Mouse (Mus musculus): ENCODE data around the gene Cit. TPM values are rescaled to one million over a fixed set of nuclear protein-coding genes. Genes with fewer than 3 reads are reported as not detected.

Gene Cit
- total RNA-seq, 1 experiment, result 43.4 TPM

- DNase-seq (ENCODE audit: low read depth, low spot score), result no peak
- no peak overlapping the region for H3K4me3 ChIP-seq (ENCODE audit: insufficient read depth in 1 of 2, low read depth in 1 of 2, low read length in 2 of 2, poor library complexity in 1 of 2, severe bottlenecking in 1 of 2)
- no peak overlapping the region for H3K27ac ChIP-seq (ENCODE audit: insufficient read depth, low read depth, low read length, poor library complexity, severe bottlenecking)
- in situ Hi-C loops (cut with MboI; ENCODE audit: low sequenced_read_pairs in 2 of 2, unreplicated experiment in 2 of 2), result no loop called here
- H3K36me3 ChIP-seq (ENCODE audit: control insufficient read depth, insufficient read depth, low read length, poor library complexity, severe bottlenecking), result peaks cover 9% of the 10 kb centered on the region; the same call in 1 of the 2 replicates
- no peak overlapping the region for H3K9ac ChIP-seq (ENCODE audit: insufficient read depth, low read depth, low read length, poor library complexity, severe bottlenecking)
- TF ChIP-seq ZC3H11A (IDR thresholded peaks at IDR 0.05; ENCODE audit: borderline replicate concordance, low read depth, low read length) (no peak), MAFK (IDR thresholded peaks at IDR 0.05; ENCODE audit: insufficient read depth, low read depth, low read length) (no peak), HCFC1 (IDR thresholded peaks at IDR 0.05; ENCODE audit: borderline replicate concordance, insufficient read depth, low read length) (no peak), ZNF384 (IDR thresholded peaks at IDR 0.05; ENCODE audit: low read depth, low read length) (no peak), CHD2 (IDR thresholded peaks at IDR 0.05; ENCODE audit: low read depth, low read length) (no peak)
- H3K4me1 ChIP-seq (ENCODE audit: control insufficient read depth in 2 of 2, insufficient read depth in 2 of 2, low read length in 2 of 2, poor library complexity in 1 of 2), result peaks cover 0 to 12% of the 10 kb centered on the region in 2 experiments; a peak in 2 of 4 replicates
- no peaks in the 10 kb centered on the region for H3K9me3 ChIP-seq (ENCODE audit: control insufficient read depth, insufficient read depth, low read depth, low read length)
These were observed 76.9 kb downstream of the Cit start for GRCm38 (mm10) chr5:115921990-115922389.

GRCm38 (mm10) chr5:115924946-115925345, 79.9 kb downstream of the Cit start:
- Histone ChIP-seq H3K36me3 (ENCODE audit: control insufficient read depth, insufficient read depth, low read length, poor library complexity, severe bottlenecking) (peaks cover 19% of the 10 kb centered on the region), H3K9ac (ENCODE audit: insufficient read depth, low read depth, low read length, poor library complexity, severe bottlenecking) (no peak overlapping the region), H3K27ac (ENCODE audit: insufficient read depth, low read depth, low read length, poor library complexity, severe bottlenecking) (no peak overlapping the region), H3K9me3 (ENCODE audit: control insufficient read depth, insufficient read depth, low read depth, low read length) (no peaks in the 10 kb centered on the region), H3K4me1 (ENCODE audit: control insufficient read depth in 2 of 2, insufficient read depth in 2 of 2, low read length in 2 of 2, poor library complexity in 1 of 2) (peaks cover 0 to 10% of the 10 kb centered on the region in 2 experiments; a peak in 1 of 4 replicates), H3K4me3 (ENCODE audit: insufficient read depth in 1 of 2, low read depth in 1 of 2, low read length in 2 of 2, poor library complexity in 1 of 2, severe bottlenecking in 1 of 2) (no peak overlapping the region)
- DNase-seq (ENCODE audit: low read depth, low spot score), result no peak
- TF ChIP-seq HCFC1 (IDR thresholded peaks at IDR 0.05; ENCODE audit: borderline replicate concordance, insufficient read depth, low read length) (no peak), MAFK (IDR thresholded peaks at IDR 0.05; ENCODE audit: insufficient read depth, low read depth, low read length) (no peak), CHD2 (IDR thresholded peaks at IDR 0.05; ENCODE audit: low read depth, low read length) (no peak), ZNF384 (IDR thresholded peaks at IDR 0.05; ENCODE audit: low read depth, low read length) (no peak)
- in situ Hi-C loops (cut with MboI; ENCODE audit: low sequenced_read_pairs in 2 of 2, unreplicated experiment in 2 of 2), result no loop called here

DNA sequence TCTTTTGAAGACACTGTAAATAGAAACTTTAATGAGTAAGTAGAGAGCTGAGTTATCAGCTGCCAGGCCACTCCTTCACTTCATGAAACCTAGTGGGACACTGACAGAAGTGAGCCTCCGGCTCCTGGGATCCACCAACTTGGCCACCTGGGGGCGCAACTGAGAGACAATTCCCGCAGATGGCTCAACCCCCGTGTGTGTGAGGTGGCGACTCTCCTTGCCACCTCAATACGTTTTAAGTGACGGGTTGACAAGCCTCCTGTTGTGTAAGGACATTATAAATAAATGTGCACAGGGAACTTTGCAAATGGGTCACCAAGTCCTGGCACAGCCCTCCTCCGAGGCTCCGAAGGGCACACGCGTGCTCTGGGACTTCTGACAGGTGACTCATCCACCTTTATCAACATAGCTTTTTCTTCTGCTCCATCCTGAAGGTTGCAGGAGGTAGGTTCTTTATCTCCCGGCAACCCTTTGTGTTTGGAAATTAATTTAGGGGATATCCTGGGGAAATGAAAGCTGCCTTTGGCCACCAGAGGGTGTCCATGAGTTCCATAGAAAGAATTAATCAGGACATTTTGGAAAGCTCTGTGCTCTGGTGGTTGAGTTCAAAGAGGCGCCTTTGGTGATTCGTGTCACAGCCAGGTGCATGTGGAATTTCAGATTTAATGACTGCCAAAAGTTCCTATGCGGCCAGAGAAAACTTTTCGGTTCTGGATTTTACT, 83.9 kb downstream of the Cit start:
- TF ChIP-seq HCFC1 (IDR thresholded peaks at IDR 0.05; ENCODE audit: borderline replicate concordance, insufficient read depth, low read length) (no peak), ZC3H11A (IDR thresholded peaks at IDR 0.05; ENCODE audit: borderline replicate concordance, low read depth, low read length) (no peak), MAFK (IDR thresholded peaks at IDR 0.05; ENCODE audit: insufficient read depth, low read depth, low read length) (no peak), ZNF384 (IDR thresholded peaks at IDR 0.05; ENCODE audit: low read depth, low read length) (no peak)
- DNase-seq (ENCODE audit: low read depth, low spot score), result peak; percentile 44
- in situ Hi-C loops (cut with MboI; ENCODE audit: low sequenced_read_pairs in 2 of 2, unreplicated experiment in 2 of 2), result no loop called here
- Histone ChIP-seq H3K9me3 (ENCODE audit: control insufficient read depth, insufficient read depth, low read depth, low read length) (no peaks in the 10 kb centered on the region), H3K9ac (ENCODE audit: insufficient read depth, low read depth, low read length, poor library complexity, severe bottlenecking) (no peak overlapping the region), H3K4me1 (ENCODE audit: control insufficient read depth in 2 of 2, insufficient read depth in 2 of 2, low read length in 2 of 2, poor library complexity in 1 of 2) (peaks cover 0 to 10% of the 10 kb centered on the region in 2 experiments; a peak in 1 of 4 replicates), H3K27ac (ENCODE audit: insufficient read depth, low read depth, low read length, poor library complexity, severe bottlenecking) (no peak overlapping the region), H3K4me3 (ENCODE audit: insufficient read depth in 1 of 2, low read depth in 1 of 2, low read length in 2 of 2, poor library complexity in 1 of 2, severe bottlenecking in 1 of 2) (no peak overlapping the region), H3K36me3 (ENCODE audit: control insufficient read depth, insufficient read depth, low read length, poor library complexity, severe bottlenecking) (peaks cover 35% of the 10 kb centered on the region)

DNA sequence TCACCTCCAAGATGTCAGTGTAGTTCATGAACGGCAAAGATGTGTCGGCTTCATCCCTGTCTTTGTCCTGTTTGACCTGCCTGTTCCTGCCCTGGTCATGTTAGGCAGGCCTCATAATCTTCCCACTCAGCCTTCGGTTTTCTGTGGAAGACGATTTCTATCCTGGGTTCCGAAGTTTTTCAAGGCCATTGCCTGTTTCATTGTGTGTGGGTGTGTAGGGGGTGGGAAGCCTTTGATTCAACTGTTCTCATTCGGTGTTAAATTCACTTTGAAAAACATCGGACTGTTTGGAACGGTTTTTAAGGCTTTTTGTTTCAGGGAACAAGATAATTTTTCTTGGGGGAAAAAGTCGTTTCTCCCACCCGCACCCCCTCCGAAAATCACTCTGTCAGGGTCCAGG, 87.2 kb downstream of the Cit start:
- Histone ChIP-seq H3K4me3 (ENCODE audit: insufficient read depth in 1 of 2, low read depth in 1 of 2, low read length in 2 of 2, poor library complexity in 1 of 2, severe bottlenecking in 1 of 2) (no peak overlapping the region), H3K27ac (ENCODE audit: insufficient read depth, low read depth, low read length, poor library complexity, severe bottlenecking) (no peak overlapping the region), H3K9ac (ENCODE audit: insufficient read depth, low read depth, low read length, poor library complexity, severe bottlenecking) (no peak overlapping the region), H3K36me3 (ENCODE audit: control insufficient read depth, insufficient read depth, low read length, poor library complexity, severe bottlenecking) (peaks cover 35% of the 10 kb centered on the region), H3K9me3 (ENCODE audit: control insufficient read depth, insufficient read depth, low read depth, low read length) (no peaks in the 10 kb centered on the region), H3K4me1 (ENCODE audit: control insufficient read depth in 2 of 2, insufficient read depth in 2 of 2, low read length in 2 of 2, poor library complexity in 1 of 2) (peaks cover 0 to 2% of the 10 kb centered on the region in 2 experiments; a peak in 1 of 4 replicates)
- TF ChIP-seq MAFK (IDR thresholded peaks at IDR 0.05; ENCODE audit: insufficient read depth, low read depth, low read length) (no peak), ZNF384 (IDR thresholded peaks at IDR 0.05; ENCODE audit: low read depth, low read length) (no peak), CHD2 (IDR thresholded peaks at IDR 0.05; ENCODE audit: low read depth, low read length) (no peak)
- in situ Hi-C loops (cut with MboI; ENCODE audit: low sequenced_read_pairs in 2 of 2, unreplicated experiment in 2 of 2), result no loop called here
- DNase-seq (ENCODE audit: low read depth, low spot score), result no peak

Measured in ES-E14 (cell line).